Mouse (Mus musculus) stomach, postnatal 0 days (tissue): ENCODE results near the gene Arhgap18. TPM values are rescaled to one million over a fixed set of nuclear protein-coding genes. Genes with fewer than 3 reads are reported as not detected.

Experiments
- ATAC-seq: fragments of 200-750 bp; cut with Nextera tagmentation; 2 replicates; pipeline ENCODE4 v1.8.0; 2017; ENCODE audit not compliant: low FRiP score, low TSS enrichment
- DNase-seq: peaks from one replicate; pipeline ENCODE4 v3.0.0-alpha.2; 2016; ENCODE audit warnings: low spot score
- H3K27ac ChIP-seq: fragments of 300-500 bp; sonication (generic); replicated peaks from 2 replicates; pipeline ENCODE4 v1.5.1; 2014; ENCODE audit warnings: mild to moderate bottlenecking, control low read depth
- H3K27me3 ChIP-seq: fragments of 300-500 bp; sonication (generic); 2 replicates; pipeline ENCODE4 v1.6.1; 2014; ENCODE audit warnings: low read length; ENCODE audit not compliant: control insufficient read depth, insufficient read depth
- H3K36me3 ChIP-seq: fragments of 300-500 bp; sonication (generic); 2 replicates; pipeline ENCODE4 v1.6.1; 2014; ENCODE audit warnings: low read length, mixed read lengths; ENCODE audit not compliant: control insufficient read depth, insufficient read depth
- H3K4me1 ChIP-seq: fragments of 300-500 bp; sonication (generic); replicated peaks from 2 replicates; pipeline ENCODE4 v1.6.1; 2014; ENCODE audit warnings: antibody characterized with exemption; ENCODE audit not compliant: control insufficient read depth, insufficient read depth
- H3K4me2 ChIP-seq: fragments of 300-500 bp; sonication (generic); replicated peaks from 2 replicates; pipeline ENCODE4 v1.6.1; 2014; ENCODE audit warnings: low read depth, mild to moderate bottlenecking, control low read depth, moderate library complexity
- H3K4me3 ChIP-seq: fragments of 300-500 bp; sonication (generic); 2 replicates; pipeline ENCODE4 v1.5.1; 2014; ENCODE audit warnings: low read depth, low read length, control low read depth
- H3K9ac ChIP-seq: fragments of 300-500 bp; sonication (generic); 2 replicates; pipeline ENCODE4 v1.6.1; 2014; ENCODE audit warnings: mild to moderate bottlenecking, low read length, control low read depth, mixed read lengths
- H3K9me3 ChIP-seq: fragments of 300-500 bp; sonication (generic); 2 replicates; pipeline ENCODE4 v1.6.1; 2016; ENCODE audit warnings: low read length; ENCODE audit not compliant: control insufficient read depth
- CTCF ChIP-seq: IDR thresholded peaks from 2 replicates; pipeline ENCODE4 v1.5.1; 2016; ENCODE audit warnings: antibody characterized with exemption, low read depth, mild to moderate bottlenecking, moderate library complexity
- EP300 ChIP-seq: optimal IDR thresholded peaks from 2 replicates; pipeline ENCODE3; 2016; ENCODE audit warnings: antibody characterized with exemption
- WGBS: fragments of 180-500 bp; shearing (Covaris S2); extraction: QIAGEN DNeasy Blood & Tissue Kit; methylation state at CpG from one replicate; pipeline ENCODE4 v1.1.7; 2014; 5-methylcytosine and 5-hydroxymethylcytosine counted together
- polyA plus RNA-seq: library from polyadenylated mRNA; unstranded; fragments of >200 nt; fragmentation: Nextera tagmentation; extraction: Ambion mirVana; gene quantifications from 2 replicates; pipeline ENCODE4 v1.2.1, GENCODE M21; 2015

The Arhgap18 gene
- 15.1 and 16.1 TPM in 2 replicates for polyA plus RNA-seq

DNA sequence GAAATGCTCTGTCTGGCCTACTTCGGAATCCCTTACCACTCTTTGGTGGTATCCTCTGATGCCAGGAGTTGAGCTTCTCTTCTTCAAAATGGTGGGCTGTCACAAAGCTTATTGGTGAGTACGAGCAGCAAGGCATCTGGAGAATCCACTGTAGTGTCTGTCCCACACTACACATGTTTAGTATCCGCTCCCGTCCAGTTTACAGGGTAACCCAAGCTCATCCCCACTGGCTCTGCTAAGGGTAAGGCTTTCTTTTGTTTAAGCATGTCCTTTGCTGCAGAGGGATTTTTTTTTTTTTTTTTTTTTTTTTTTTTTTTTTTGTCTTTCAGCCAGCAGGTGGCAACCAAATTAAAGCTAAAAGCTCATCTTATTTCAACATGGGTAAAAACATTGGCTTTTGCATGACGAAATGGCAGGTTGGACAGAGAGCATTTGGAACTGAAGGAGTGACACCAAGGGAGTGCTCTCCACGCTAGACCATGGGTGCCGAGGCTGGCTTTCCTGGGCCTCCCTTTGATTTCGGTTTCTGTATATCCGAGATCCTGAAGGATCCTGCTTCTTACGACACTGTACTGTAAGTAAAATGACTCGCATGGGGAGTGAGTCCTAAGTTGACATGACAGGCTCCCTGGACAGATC, at the start of gene Arhgap18:
Gene Arhgap18 (plus strand): TSS at position 493 of the 639 bp plus-strand sequence.
- H3K9ac ChIP-seq, result no peak within 1 kb of the TSS
- H3K36me3 ChIP-seq, result no peaks in the 10 kb centered on the region
- H3K4me1 ChIP-seq, result no peaks in the 10 kb centered on the region
- no peak within 1 kb of the TSS for H3K4me3 ChIP-seq
- H3K27me3 ChIP-seq, result no peaks in the 10 kb centered on the region
- no peaks in the 10 kb centered on the region for H3K9me3 ChIP-seq
- TF ChIP-seq EP300, result no peak
- peak; percentile 47 for TF ChIP-seq CTCF
- H3K4me2 ChIP-seq, result peak within 1 kb of the TSS; percentile 17; the same call in 1 of the 2 replicates
- DNase-seq (no peak), ATAC-seq (no peak)
- WGBS, result 77% methylated on average over 11 of the region's 11 CpGs
- H3K27ac ChIP-seq, result no peak within 1 kb of the TSS

DNA sequence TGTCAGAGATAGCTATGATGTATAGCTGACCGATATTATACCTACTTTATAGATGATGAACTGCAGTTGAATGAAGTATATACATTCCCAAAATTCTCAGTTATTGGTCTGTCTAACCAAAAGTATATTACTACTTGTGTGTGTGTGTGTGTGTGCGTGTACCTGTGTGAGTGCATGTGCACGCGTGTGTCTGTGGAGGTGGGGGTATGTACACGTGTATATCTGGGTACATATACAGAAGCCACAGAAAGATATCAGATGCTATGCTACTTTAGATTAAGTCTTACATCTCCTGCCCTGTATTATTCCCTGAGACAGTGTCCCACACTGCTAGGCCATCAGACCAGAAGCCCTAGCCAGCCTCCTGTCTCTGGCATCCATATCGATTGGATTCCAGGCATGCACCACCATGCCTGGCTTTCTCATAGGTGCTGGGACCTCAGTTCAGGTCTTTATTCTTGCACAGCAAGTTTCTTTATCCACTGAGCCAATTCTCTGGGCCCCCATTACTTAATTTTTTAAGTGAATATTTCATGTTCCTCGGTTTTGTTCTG, 42.7 kb upstream of the Arhgap18 start:
- 92% methylated on average over 7 of the region's 7 CpGs for WGBS
- Histone ChIP-seq H3K4me3 (no peak overlapping the region), H3K4me2 (no peak overlapping the region), H3K9me3 (no peaks in the 10 kb centered on the region), H3K9ac (no peak overlapping the region), H3K4me1 (no peaks in the 10 kb centered on the region), H3K27me3 (no peaks in the 10 kb centered on the region), H3K27ac (no peak overlapping the region), H3K36me3 (no peaks in the 10 kb centered on the region)
- DNase-seq (no peak), ATAC-seq (no peak)
- TF ChIP-seq CTCF, result no peak
- no peak for TF ChIP-seq EP300

DNA sequence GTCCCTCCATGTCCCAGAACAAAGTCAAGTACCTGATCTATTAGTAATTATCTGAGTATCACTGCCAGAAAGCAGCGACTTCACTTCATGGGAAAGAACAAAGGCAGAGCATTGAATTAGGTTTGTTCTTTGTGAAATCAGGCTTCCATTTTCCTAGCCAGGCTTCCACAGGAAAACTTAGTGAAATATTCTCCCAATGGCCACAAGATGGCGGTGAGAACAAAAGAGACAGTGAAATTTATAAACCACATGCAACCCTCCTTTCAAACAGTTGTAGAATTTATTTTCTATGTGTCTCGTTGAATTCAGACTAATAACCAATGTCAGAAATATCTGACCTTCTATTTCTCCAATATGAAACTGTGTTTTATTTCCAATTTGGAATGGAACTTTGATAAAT, 42.2 kb upstream of the Arhgap18 start:
- Histone ChIP-seq H3K4me1 (no peaks in the 10 kb centered on the region), H3K9me3 (no peaks in the 10 kb centered on the region), H3K4me3 (no peak overlapping the region), H3K27me3 (no peaks in the 10 kb centered on the region), H3K27ac (no peak overlapping the region), H3K9ac (no peak overlapping the region), H3K36me3 (no peaks in the 10 kb centered on the region), H3K4me2 (no peak overlapping the region)
- no peak for ATAC-seq
- WGBS, result 4% methylated on average over 3 of the region's 3 CpGs
- DNase-seq, result no peak
- TF ChIP-seq CTCF, result peak; percentile 83
- no peak for TF ChIP-seq EP300

DNA sequence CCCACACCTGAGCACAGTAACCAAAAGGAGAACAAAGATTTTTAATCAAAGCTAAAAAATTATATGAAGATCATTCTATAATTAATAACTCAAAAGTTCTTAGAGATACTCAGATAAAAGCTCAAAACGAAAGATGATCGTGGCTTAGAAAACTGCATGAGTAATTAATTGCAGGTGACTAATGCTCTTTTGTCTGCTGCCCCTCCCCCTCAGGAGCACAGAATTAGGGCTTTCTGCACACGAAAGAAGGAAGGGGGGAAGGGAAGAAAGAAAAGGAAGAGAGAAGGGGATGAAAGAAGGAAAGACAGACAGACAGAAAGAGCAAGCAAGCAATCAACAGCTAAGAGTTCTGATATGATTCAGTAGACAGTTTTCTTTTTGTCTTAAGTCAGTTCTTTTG, 39.2 kb upstream of the Arhgap18 start:
- Histone ChIP-seq H3K27me3 (no peaks in the 10 kb centered on the region), H3K36me3 (no peaks in the 10 kb centered on the region), H3K9me3 (no peaks in the 10 kb centered on the region), H3K9ac (no peak overlapping the region), H3K27ac (no peak overlapping the region), H3K4me2 (no peak overlapping the region), H3K4me3 (no peak overlapping the region), H3K4me1 (no peaks in the 10 kb centered on the region)
- TF ChIP-seq CTCF, result no peak
- TF ChIP-seq EP300, result no peak
- WGBS, result 38% methylated on average over 3 of the region's 3 CpGs
- ATAC-seq (no peak), DNase-seq (no peak)

DNA sequence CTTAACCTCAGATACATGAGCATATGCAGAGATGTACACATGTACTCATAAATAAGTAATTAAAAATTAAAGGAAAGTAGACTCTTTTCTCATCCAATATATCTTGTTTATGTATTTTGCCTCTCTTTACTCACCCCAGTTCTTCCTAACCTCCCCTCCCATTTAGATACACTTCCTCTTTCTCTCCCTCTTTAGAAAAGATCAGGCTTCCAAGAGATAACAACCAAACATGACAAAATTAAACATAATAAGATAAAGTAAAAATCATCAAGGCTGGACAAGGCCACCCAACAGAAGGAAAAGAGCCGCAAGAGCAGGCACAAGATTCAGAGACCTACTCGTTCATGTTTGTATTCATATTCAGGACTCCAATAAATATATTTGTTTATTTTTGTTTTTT, 28.5 kb upstream of the Arhgap18 start:
- no peak for ATAC-seq
- H3K27ac ChIP-seq, result no peak overlapping the region
- TF ChIP-seq EP300 (no peak), CTCF (no peak)
- no peaks in the 10 kb centered on the region for H3K36me3 ChIP-seq
- H3K9me3 ChIP-seq, result no peaks in the 10 kb centered on the region
- no peaks in the 10 kb centered on the region for H3K4me1 ChIP-seq
- no peaks in the 10 kb centered on the region for H3K27me3 ChIP-seq
- DNase-seq, result no peak
- H3K4me3 ChIP-seq, result no peak overlapping the region
- 80% methylated on average over 2 of the region's 2 CpGs for WGBS
- no peak overlapping the region for H3K9ac ChIP-seq
- H3K4me2 ChIP-seq, result no peak overlapping the region

DNA sequence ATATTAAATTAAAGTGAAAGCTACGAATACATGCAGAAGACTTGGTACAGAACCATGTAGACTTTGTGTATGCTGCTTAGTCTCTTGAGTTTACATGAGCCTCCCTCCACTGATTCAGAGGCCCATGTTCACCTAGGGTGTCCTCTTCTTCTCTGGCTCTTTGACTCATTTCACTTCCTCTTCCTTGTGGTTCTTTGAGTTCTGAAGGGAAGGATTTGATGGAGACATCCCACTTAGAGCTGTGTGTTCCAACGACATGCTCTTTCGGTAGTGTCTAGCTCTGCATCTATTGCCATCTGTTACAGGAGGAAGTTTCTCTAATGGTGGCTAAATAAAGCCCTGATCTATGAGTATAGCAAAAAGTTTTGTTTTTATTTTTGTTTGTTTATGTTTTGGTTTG, 28.0 kb upstream of the Arhgap18 start:
- no peaks in the 10 kb centered on the region for H3K36me3 ChIP-seq
- WGBS, result 89% methylated on average over 3 of the region's 3 CpGs
- H3K4me3 ChIP-seq, result no peak overlapping the region
- no peaks in the 10 kb centered on the region for H3K9me3 ChIP-seq
- DNase-seq (no peak), ATAC-seq (no peak)
- H3K4me2 ChIP-seq, result no peak overlapping the region
- TF ChIP-seq EP300, result no peak
- no peak for TF ChIP-seq CTCF
- H3K27ac ChIP-seq, result no peak overlapping the region
- no peak overlapping the region for H3K9ac ChIP-seq
- no peaks in the 10 kb centered on the region for H3K4me1 ChIP-seq
- no peaks in the 10 kb centered on the region for H3K27me3 ChIP-seq
